20 mouse cellular contexts compared by ENCODE assay signal in genomic region chr12:69441764-69442163, GRCm38 (mm10).
"Had no signal": no experiment of that assay in that cellular context is flagged by ENCODE, and none has a peak within 500 bp of the region (broad histone marks: within the 10 kb centered on the region; RNA-seq: fewer than 3 reads in every experiment).

No protein-coding gene starts in this region.

- DNase-seq: forebrain, postnatal 0 days; gastrocnemius, postnatal 14 days; gastrocnemius, postnatal 36 days; heart, adult 11 months; heart, adult 2 months; heart, postnatal 14 days; heart, postnatal 36 days; kidney, adult 9 months had no signal

- H3K4me3 ChIP-seq: heart, adult 2 months; heart, embryonic 13.5 days; heart, embryonic 15.5 days; hindbrain, embryonic 13.5 days; hindbrain, embryonic 15.5 days; kidney, embryonic 15.5 days; left cerebral cortex, adult 2 months; limb, embryonic 13.5 days; limb, embryonic 15.5 days; liver, embryonic 12.5 days had no signal

- H3K4me2 ChIP-seq: heart, embryonic 11.5 days; heart, embryonic 13.5 days; heart, embryonic 15.5 days; hindbrain, embryonic 13.5 days; hindbrain, embryonic 15.5 days; kidney, embryonic 15.5 days; limb, embryonic 13.5 days; limb, embryonic 15.5 days; liver, embryonic 12.5 days had no signal

- H3K9me3 ChIP-seq: heart, embryonic 13.5 days; heart, embryonic 15.5 days; hindbrain, embryonic 13.5 days; hindbrain, embryonic 15.5 days; kidney, embryonic 15.5 days; limb, embryonic 13.5 days; limb, embryonic 15.5 days; liver, embryonic 12.5 days had no signal

- H3K9ac ChIP-seq: forebrain, postnatal 0 days; heart, embryonic 13.5 days; heart, embryonic 15.5 days; hindbrain, embryonic 13.5 days; hindbrain, embryonic 15.5 days; kidney, embryonic 15.5 days; limb, embryonic 13.5 days; limb, embryonic 15.5 days; liver, embryonic 12.5 days had no signal

- H3K36me3 ChIP-seq: heart, embryonic 13.5 days; heart, embryonic 15.5 days; hindbrain, embryonic 13.5 days; hindbrain, embryonic 15.5 days; kidney, embryonic 15.5 days; limb, embryonic 13.5 days; limb, embryonic 15.5 days; liver, embryonic 12.5 days had no signal

- ATAC-seq: forebrain, postnatal 0 days; hindbrain, postnatal 0 days; liver, embryonic 12.5 days had no signal

- H3K27ac ChIP-seq: heart, adult 2 months; heart, embryonic 13.5 days; heart, embryonic 15.5 days; hindbrain, embryonic 13.5 days; hindbrain, embryonic 15.5 days; hindbrain, postnatal 0 days; kidney, embryonic 15.5 days; kidney, postnatal 0 days; left cerebral cortex, adult 2 months; limb, embryonic 13.5 days; limb, embryonic 15.5 days; liver, embryonic 12.5 days had no signal

- H3K27me3 ChIP-seq: heart, embryonic 13.5 days; heart, embryonic 15.5 days; hindbrain, embryonic 13.5 days; hindbrain, embryonic 15.5 days; kidney, embryonic 15.5 days; limb, embryonic 13.5 days; limb, embryonic 15.5 days had no signal
